Comparison of ENCODE assay signal across 7 mouse cellular contexts in the genomic region with DNA sequence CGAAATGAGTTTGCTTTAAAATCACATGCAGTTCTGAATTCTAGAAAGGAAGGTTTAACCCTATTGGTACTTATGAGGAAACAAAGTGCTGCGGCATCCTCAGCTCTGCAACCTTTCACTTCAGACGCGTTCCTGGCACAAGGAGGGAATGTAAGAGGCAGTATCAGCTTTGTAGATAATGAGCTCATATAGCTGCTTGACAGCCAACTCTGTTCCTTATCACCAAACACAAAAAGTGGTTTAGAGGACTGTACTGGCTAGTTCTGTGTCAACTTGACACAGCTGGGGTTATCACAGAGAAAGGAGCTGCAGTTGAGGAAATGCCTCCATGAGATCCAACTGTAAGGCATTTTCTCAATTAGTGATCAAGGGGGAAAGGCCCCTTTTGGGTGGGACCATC. TPM values are rescaled to one million over a fixed set of nuclear protein-coding genes. Genes with fewer than 3 reads are reported as not detected.
DNase-seq lines count a peak whose midpoint lies in the region; ATAC-seq and TF ChIP-seq lines count a peak whose summit lies in the region.
"Not testable (repeated sequence)": the region's sequence is repeated elsewhere in the genome, so short reads cannot be mapped to it uniquely, and the experiment has no call there.

No protein-coding gene starts in this region.

- H3K4me3 ChIP-seq in heart, embryonic 12.5 days; heart, embryonic 16.5 days (ENCODE audit: low read length); liver, embryonic 14.5 days (ENCODE audit: insufficient read depth in 1 of 2, low read depth in 2 of 2, low read length in 2 of 2): not testable (repeated sequence)

- not testable (repeated sequence) for H3K27me3 ChIP-seq in heart, embryonic 12.5 days (replicated peaks); heart, embryonic 16.5 days (ENCODE audit: control insufficient read depth, insufficient read depth, low read length); liver, embryonic 14.5 days (ENCODE audit: control insufficient read depth, insufficient read depth, low read length)

- H3K9me3 ChIP-seq in heart, embryonic 12.5 days (replicated peaks); heart, embryonic 16.5 days (replicated peaks; ENCODE audit: control insufficient read depth, low read length); liver, embryonic 14.5 days (ENCODE audit: control insufficient read depth, low read length): not testable (repeated sequence)

- TF ChIP-seq CTCF in liver, embryonic 14.5 days (IDR thresholded peaks at IDR 0.05; ENCODE audit: low read depth), result not testable (repeated sequence)

- H3K4me2 ChIP-seq in heart, embryonic 12.5 days, result 0 out of 2 replicates have a peak overlapping the region, but pooled peaks have one; percentile 24
- not testable (repeated sequence) for H3K4me2 ChIP-seq in heart, embryonic 16.5 days (ENCODE audit: low read depth, low read length)
- H3K4me2 ChIP-seq in liver, embryonic 14.5 days (ENCODE audit: low read depth), result peak overlapping the region; percentile 33

- H3K9ac ChIP-seq in heart, embryonic 12.5 days; heart, embryonic 16.5 days (ENCODE audit: low read length); liver, embryonic 14.5 days (replicated peaks): not testable (repeated sequence)

- TF ChIP-seq EP300 in liver, embryonic 14.5 days (IDR thresholded peaks at IDR 0.05; ENCODE audit: low read depth), result peak; percentile 69

- WGBS in heart, embryonic 12.5 days, result 8% methylated on average over 4 of the region's 4 CpGs
- 33% methylated on average over 4 of the region's 4 CpGs for WGBS in heart, embryonic 16.5 days
- 19% methylated on average over 4 of the region's 4 CpGs for WGBS in liver, embryonic 14.5 days (ENCODE audit: insufficient replicate concordance)

- H3K4me1 ChIP-seq in heart, embryonic 12.5 days (replicated peaks), result peaks cover 24% of the 10 kb centered on the region
- peaks cover 23% of the 10 kb centered on the region for H3K4me1 ChIP-seq in heart, embryonic 16.5 days (ENCODE audit: control insufficient read depth, insufficient read depth, low read length)
- H3K4me1 ChIP-seq in liver, embryonic 14.5 days (replicated peaks; ENCODE audit: control insufficient read depth in 2 of 2, insufficient read depth in 2 of 2, low read length in 1 of 2), result not testable (repeated sequence)

- H3K27ac ChIP-seq in heart, embryonic 12.5 days (ENCODE audit: poor library complexity, severe bottlenecking), result peak overlapping the region; percentile 64; the same call in 1 of the 2 replicates
- H3K27ac ChIP-seq in heart, embryonic 16.5 days (ENCODE audit: low read length), result peak overlapping the region; percentile 66
- H3K27ac ChIP-seq in liver, embryonic 14.5 days, result not testable (repeated sequence)

- not testable (repeated sequence) for H3K36me3 ChIP-seq in heart, embryonic 12.5 days; heart, embryonic 16.5 days (ENCODE audit: control insufficient read depth, insufficient read depth); liver, embryonic 14.5 days (replicated peaks; ENCODE audit: control insufficient read depth, insufficient read depth, low read depth)

- peak; percentile 44 for DNase-seq in c-Kit-positive CD71-positive TER-119-positive erythroid progenitor cells, embryonic 14.5 days (ENCODE audit: low spot score)
- DNase-seq in heart, adult 11 months, result peak; percentile 15
- DNase-seq in liver, result peak; percentile 25
- DNase-seq in liver, embryonic 14.5 days (ENCODE audit: low read depth in 3 of 3, low spot score in 3 of 3), result peak; percentile 26 to 38 (median 28)

- peak; percentile 81 for ATAC-seq in heart, embryonic 12.5 days (ENCODE audit: insufficient number of reproducible peaks, low FRiP score)
- ATAC-seq in heart, embryonic 16.5 days (replicated peaks; ENCODE audit: extremely low read depth, insufficient read depth, low FRiP score), result peak; percentile 89
- peak; percentile 97 for ATAC-seq in liver, embryonic 14.5 days (ENCODE audit: insufficient read depth)
- peak; percentile 93 for ATAC-seq in megakaryocyte progenitor cell, adult 5-6 weeks (replicated peaks; ENCODE audit: poor library complexity)

RNA-seq across cellular contexts. Expression of a gene that starts 48.1 kb away (rescaled TPM):
- 13.9 and 14.9 TPM in 2 replicates for polyA plus RNA-seq in heart, embryonic 12.5 days (2016; fragmentation: Nextera tagmentation; extraction: Ambion mirVana)
- 15.7 and 15.8 TPM in 2 replicates for polyA plus RNA-seq in heart, embryonic 16.5 days (2015; fragmentation: Nextera tagmentation; extraction: Ambion mirVana)
- 2.0 and 2.4 TPM in 2 replicates for polyA plus RNA-seq in liver, embryonic 14.5 days (2012; rRNA removed)
- polyA plus RNA-seq in liver, embryonic 14.5 days (2014; fragmentation: Nextera tagmentation; extraction: Ambion mirVana), result 2.5 and 2.6 TPM in 2 replicates
- total RNA-seq in megakaryocyte progenitor cell, adult 5-6 weeks (2015), result 2.2 and 3.2 TPM in 2 replicates
- 3.7 and 4.0 TPM in 2 replicates for total RNA-seq in megakaryocyte progenitor cell, adult 5-6 weeks (2017)
